Mouse (Mus musculus) thymus, adult 2 months (tissue): Measurements from ENCODE around the gene Pofut2.

Experiments used
- CTCF ChIP-seq: fragments of 200-500 bp; IDR thresholded peaks from 2 replicates; pipeline ENCODE4 v1.5.1; 2012; ENCODE audit warnings: mild to moderate bottlenecking, control low read depth, low read length, moderate library complexity, borderline replicate concordance; ENCODE audit not compliant: control insufficient read depth, poor library complexity, insufficient read depth; ENCODE audit errors: extremely low read depth
- POLR2A ChIP-seq: fragments of 200-500 bp; IDR thresholded peaks from 2 replicates; pipeline ENCODE4 v1.6.1; 2012; ENCODE audit warnings: mild to moderate bottlenecking, low read length, control low read depth, moderate library complexity; ENCODE audit not compliant: control insufficient read depth, poor library complexity, insufficient read depth; ENCODE audit errors: extremely low read depth

GRCm38 (mm10) chr10:77233230-77233629, 25.8 kb upstream of the Pofut2 start:
- TF ChIP-seq POLR2A (no peak), CTCF (no peak)
